Mouse (Mus musculus) layer of hippocampus, adult 9-11 months (tissue): ENCODE data around the gene Nt5dc1.
"Not testable (repeated sequence)": the region's sequence is repeated elsewhere in the genome, so short reads cannot be mapped to it uniquely, and the experiment has no call there.

Experiments used
- DNase-seq: peaks from one replicate; pipeline ENCODE4 v3.0.0; 2022

Gene Nt5dc1

DNA sequence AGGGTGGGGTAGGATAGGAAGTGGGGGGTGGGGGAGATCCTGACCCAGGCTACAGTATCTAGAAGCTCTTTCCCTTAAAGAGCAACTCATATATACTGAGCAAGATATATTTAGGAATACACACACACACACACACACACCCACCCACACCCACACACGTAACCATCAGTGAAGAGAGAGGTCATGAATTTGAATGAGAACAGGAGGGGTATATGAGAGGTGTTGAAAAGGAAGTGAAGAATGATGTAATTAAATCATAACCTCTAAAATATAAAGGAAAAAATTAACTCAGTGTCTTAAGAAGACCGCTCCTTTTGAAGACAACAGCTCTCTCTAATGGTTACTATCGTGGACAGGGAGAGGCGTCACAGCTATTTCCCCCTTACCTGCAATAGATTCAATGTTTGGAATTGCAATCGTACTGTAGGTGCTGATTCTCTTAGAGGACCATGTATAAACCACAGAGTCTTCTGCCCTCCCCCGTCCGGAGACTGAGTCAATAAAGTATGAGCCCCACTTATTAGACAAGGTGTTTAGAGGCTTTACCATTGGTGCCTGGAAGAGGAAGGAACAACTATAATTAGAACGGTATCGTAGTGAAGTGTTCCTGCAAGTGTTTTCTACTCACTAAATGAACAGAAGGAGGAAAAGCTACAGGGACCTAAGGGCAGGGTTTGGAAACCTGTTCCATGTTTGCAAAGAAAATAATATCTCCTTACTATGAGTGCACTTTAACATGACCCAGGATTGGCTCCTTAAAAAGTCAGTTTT is 108.3 kb downstream of the Nt5dc1 start:
- DNase-seq, result no peak

DNA sequence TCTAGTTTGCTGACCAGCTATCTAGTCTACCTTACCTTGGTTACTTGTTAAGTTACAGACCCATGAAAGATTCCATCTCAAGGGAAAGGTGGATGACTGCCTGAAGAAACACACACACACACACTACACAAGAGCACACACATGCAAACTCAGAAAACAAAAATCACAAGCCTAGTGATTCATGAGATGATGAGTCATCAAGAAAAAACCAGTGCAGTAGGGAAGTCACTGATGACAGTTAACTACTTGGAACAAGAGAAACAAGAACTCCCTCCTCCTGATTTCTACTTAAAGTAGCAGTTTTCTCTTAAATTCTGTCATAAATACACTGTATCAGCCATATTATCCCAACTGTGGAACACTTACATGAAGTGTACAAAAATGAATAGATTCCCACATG is 111.3 kb downstream of the Nt5dc1 start:
- no peak for DNase-seq

- DNase-seq, result no peak
Measured at GRCm38 (mm10) chr10:34300368-34300767, 118.0 kb downstream of the Nt5dc1 start.

GRCm38 (mm10) chr10:34297980-34298753 is 120.2 kb downstream of the Nt5dc1 start:
- peak; percentile 21 for DNase-seq

GRCm38 (mm10) chr10:34297299-34297979 is 120.9 kb downstream of the Nt5dc1 start, which contains the start of gene Tspyl4:
Gene Tspyl4 (plus strand): TSS chr10:34297442.
- DNase-seq, result peak; percentile 96

- no peak for DNase-seq
Measured at GRCm38 (mm10) chr10:34296911-34297298, 121.4 kb downstream of the Nt5dc1 start.

GRCm38 (mm10) chr10:34282420-34283238 is 135.7 kb downstream of the Nt5dc1 start:
- DNase-seq, result peak; percentile 44

- DNase-seq, result peak; percentile 98
Measured at GRCm38 (mm10) chr10:34281962-34282388, 136.4 kb downstream of the Nt5dc1 start, which contains the start of gene Tspyl1. Gene Tspyl1 (plus strand): TSS chr10:34282190.

DNA sequence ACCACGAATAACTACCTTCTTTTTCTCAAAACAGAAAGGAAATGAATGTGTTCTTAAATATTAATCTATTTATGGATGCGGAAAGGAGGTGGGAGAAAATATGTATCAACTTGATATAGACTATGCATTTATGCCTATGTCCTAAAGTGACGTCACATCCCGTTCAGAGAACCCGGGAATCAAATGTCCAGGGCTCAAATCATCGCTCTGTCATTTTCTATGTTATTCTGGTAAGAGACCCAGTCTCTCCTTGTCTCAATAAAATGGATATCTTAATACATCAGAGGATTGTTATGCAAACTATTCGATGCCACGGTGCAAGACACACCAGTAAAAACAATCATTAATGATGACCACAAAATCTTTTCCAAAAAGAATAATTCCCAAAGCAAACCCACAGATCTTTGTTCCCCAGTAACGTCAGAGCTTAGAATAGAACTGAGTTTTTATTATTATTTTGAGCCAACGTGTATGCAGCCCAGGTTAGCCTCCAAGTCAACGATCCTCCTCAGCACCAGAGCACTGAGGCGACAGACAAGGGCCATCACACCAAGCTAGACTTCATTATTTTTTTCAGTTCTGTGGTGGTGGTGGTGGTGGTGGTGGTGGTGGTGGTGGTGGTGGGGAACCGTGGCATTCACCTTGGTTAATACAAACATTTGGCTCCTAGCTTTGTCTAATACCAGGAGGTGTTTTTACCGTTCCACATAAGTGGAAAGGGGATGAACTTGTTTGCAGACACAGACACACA is 137.0 kb downstream of the Nt5dc1 start:
- DNase-seq, result peak; percentile 20

DNA sequence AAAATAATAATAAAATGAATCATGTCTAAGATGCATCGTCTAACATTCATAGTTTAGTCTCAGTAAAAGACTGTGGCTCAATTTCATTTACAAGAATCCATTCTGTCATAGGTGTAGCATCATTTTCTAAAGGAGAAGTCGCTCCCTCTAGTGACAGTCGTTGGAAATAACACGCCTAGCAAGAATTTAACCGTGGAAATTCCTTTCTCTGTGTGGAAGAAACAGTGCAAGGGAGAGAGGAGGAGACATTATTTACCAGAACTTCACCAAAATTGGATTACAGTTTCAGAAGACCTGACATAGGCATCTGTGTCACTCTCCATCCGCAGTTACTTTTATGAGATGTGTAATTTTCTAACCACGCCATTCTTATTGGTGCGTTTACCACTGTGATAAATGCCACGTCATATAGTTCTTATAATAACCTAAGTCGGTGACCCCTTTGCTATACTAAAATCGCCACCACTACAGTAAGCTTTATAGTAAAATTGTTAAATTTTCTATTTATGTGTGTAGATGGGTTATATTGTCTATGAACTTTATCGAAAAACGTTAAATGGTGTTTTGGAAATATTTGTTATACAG is 137.7 kb downstream of the Nt5dc1 start:
- DNase-seq, result peak; percentile 76

- DNase-seq, result peak; percentile 25
Measured at GRCm38 (mm10) chr10:34271681-34272080, 146.7 kb downstream of the Nt5dc1 start.

DNA sequence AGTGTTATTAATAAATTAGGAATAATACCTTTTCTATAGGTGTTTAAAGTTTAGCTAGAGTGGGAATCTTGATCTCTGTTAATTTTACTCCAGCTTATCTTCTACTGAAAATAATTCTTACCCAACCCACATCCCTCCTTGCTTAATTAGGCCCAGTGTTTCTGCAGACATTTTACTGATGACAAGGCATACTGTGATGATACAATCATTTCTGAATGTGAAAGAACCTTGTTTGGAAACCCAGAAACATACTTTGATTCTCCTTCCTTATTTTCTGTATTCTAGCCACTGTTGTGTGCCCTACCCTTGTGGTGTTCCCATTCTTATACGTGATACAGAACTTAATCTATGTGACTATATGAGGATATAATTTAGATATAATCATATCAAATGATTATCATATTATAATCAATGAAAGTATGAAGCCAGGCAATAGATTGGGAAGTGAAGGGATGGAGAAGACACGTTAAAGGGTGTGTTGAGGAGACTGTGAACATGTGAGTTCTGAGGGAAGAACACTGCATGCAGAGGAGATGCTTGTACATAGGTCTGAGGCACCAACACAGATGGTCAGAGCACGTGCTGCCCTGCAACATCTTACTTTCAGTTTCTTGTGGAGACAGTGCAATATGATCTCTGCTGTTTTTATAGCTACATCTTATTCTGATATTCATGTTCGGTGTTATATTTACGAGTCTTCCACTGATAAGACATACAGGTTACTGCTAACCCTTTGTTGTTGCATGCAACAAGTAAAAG is 150.9 kb downstream of the Nt5dc1 start:
- DNase-seq, result no peak

DNA sequence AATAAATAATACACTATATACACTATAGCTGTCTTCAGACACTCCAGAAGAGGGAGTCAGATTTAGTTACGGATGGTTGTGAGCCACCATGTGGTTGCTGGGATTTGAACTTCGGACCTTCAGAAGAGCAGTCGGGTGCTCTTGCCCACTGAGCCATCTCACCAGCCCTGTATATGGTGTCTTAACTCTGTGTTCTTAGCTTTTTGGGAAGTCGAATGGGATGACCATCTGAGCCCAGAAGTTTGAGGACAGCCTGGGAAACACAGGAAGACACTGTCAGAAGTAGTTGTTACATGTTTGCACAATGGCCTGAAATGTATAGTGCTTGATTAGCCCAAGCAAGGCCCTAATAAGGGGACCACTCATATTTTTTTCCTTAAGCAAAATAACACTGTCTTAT is 153.2 kb downstream of the Nt5dc1 start:
- DNase-seq, result no peak

- DNase-seq, result not testable (repeated sequence)
Measured at GRCm38 (mm10) chr10:34252833-34253232, 165.5 kb downstream of the Nt5dc1 start.

DNA sequence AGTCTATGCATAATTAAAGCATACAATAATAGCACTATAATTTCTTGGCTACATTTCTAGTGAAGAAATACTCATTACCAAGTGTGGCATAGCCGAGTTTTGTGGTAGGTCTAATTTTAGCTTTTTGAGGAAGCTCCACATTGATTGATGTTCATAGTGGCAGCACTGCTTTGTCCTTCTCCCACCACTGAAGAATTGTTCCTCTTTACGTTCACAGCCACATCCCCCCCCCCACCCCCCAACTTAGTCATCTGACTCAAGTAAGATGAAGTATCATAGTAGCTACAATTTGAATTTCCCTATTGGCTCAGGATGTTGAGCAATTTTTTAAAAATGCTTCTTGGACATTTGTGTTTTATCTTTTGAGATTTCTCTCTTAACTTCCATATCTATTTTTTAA is 168.8 kb downstream of the Nt5dc1 start:
- DNase-seq, result no peak

DNA sequence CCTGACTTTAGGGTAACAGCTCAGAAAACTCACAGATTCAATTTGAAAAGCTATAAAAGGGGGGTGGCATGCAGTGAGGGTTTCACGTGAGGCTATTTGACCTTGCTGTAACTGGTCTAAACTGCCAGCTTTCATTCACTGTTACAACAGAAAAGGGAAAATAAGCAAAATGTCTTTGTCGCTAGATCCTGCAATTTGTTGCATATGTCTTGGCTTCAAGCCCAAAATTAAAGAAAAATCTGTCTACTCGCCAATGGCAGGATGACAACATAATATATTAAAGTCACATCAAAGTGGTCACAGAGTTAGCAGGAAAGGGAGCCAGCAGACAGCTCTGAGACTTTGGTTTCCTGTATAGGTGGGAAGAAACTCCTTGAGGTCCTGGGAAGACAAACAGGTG is 170.6 kb downstream of the Nt5dc1 start:
- no peak for DNase-seq

- no peak for DNase-seq
Measured at GRCm38 (mm10) chr10:34246106-34246505, 172.2 kb downstream of the Nt5dc1 start.

DNA sequence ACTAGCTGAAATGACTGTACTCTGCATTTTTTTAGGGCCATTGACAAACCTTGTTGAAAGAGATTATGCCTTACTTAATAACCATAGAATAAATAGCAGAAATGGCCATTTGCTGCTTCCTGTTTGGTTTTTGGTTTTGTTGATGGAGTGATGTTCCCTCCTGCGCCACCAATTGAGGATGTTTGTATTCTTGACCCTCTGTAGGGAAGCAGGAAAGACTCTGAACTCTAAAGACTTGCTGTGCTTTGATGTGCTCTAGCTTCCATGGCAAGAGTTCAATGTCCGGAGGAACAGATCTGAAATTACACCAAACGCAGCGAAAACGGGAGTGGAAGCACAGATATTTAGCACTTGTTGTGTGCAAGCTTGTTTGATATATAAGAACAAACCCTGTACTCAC is 173.6 kb downstream of the Nt5dc1 start:
- DNase-seq, result no peak

GRCm38 (mm10) chr10:34238536-34238935 is 179.8 kb downstream of the Nt5dc1 start:
- DNase-seq, result no peak
